Mouse (Mus musculus) kidney, adult 2 months (tissue): Measurements from ENCODE around the gene Carmil3. TPM values are rescaled to one million over a fixed set of nuclear protein-coding genes. Genes with fewer than 3 reads are reported as not detected.

Experiments used
- DNase-seq: peaks from one replicate; pipeline ENCODE4 v3.0.0; 2021
- H3K27ac ChIP-seq: fragments of 200-500 bp; 2 replicates; pipeline ENCODE4 v1.5.1; 2012; ENCODE audit warnings: low read depth, low read length, control low read depth, inconsistent platforms; ENCODE audit not compliant: insufficient read depth
- H3K27me3 ChIP-seq: fragments of 200-500 bp; replicated peaks from 2 replicates; pipeline ENCODE4 v1.6.1; 2012; ENCODE audit warnings: mild to moderate bottlenecking, moderate library complexity, low read length, inconsistent platforms; ENCODE audit not compliant: control insufficient read depth, insufficient read depth
- H3K36me3 ChIP-seq: fragments of 200-500 bp; 2 replicates; pipeline ENCODE4 v1.6.1; 2012; ENCODE audit warnings: mild to moderate bottlenecking, moderate library complexity, low read length, inconsistent platforms; ENCODE audit not compliant: control insufficient read depth, insufficient read depth
- H3K4me1 ChIP-seq: fragments of 200-500 bp; 2 replicates; pipeline ENCODE4 v1.6.1; 2011; ENCODE audit warnings: low read length; ENCODE audit not compliant: control insufficient read depth, insufficient read depth
- H3K4me3 ChIP-seq: fragments of 200-500 bp; 2 replicates; pipeline ENCODE4 v1.5.1; 2011; ENCODE audit warnings: mild to moderate bottlenecking, low read depth, low read length, control low read depth; ENCODE audit not compliant: insufficient read depth
- CTCF ChIP-seq: fragments of 200-500 bp; conservative IDR thresholded peaks from 2 replicates; pipeline ENCODE4 v1.5.1; 2011; ENCODE audit warnings: low read depth, mild to moderate bottlenecking, control low read depth, low read length, moderate library complexity, mixed read lengths; ENCODE audit not compliant: insufficient read depth, insufficient read length
- POLR2A ChIP-seq: fragments of 200-500 bp; IDR thresholded peaks from one replicate; pipeline ENCODE4 v1.6.1; 2011; ENCODE audit warnings: low read depth, low read length, control low read depth
- WGBS: fragments of 180-500 bp; shearing (Covaris S2); methylation state at CpG from one replicate; pipeline ENCODE4 v1.1.7; 2018; 5-methylcytosine and 5-hydroxymethylcytosine counted together
- polyA plus RNA-seq: library from polyadenylated mRNA; depleted of rRNA; stranded (reverse); fragments of >200 nt; gene quantifications from 2 replicates; pipeline ENCODE4 v1.2.3, GENCODE M21; 2012

Gene Carmil3
- polyA plus RNA-seq, 1 experiment: 3.5 TPM

DNA sequence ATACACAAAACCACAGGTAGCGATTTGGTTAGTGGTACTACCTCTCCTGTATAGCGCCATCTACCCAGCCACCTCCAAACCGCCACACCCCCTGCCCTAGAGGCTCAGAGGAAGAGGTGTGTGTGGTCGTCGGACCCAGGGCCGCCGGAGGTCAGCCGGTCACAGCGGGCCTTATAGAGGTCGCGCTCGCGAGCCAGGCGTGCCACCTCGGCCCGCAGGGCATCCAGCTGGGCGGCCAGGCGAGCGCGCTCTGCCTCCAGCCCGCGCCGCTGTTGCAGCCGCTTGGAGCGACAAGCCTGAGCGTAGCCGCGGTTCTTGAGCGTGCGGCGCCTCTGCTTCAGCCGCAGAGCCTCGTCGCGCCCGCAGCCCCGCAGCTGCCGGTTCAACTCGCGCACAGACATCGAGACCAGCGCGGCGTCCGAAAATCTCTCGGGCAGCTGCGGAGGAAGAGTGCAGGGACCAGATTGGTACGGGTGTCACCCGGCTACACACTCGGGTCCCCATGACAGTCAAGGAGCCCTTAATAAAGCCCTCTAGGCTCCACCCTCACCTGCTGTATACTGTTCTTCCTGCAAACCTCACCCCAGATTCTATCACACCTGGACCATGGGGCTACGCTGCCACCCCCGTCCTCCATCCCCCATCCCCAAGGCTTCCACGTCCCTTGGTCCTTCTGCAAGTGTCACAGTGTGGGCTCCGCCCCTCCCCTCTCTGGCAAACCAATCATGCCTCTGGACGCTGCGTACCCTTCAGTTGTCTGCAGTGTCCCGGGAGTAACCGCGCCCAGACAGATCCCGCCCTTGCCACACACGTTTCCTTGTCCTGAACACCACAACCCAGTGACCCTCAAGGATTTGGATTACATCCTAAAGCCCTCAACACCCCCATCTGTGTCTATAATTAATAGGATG is 30.3 kb downstream of the Carmil3 start:
- WGBS: 2% methylated on average over 61 of the region's 61 CpGs
- Histone ChIP-seq H3K4me1 (no peaks in the 10 kb centered on the region), H3K4me3 (peak overlapping the region; percentile 20; the same call in 1 of the 2 replicates), H3K27ac (no peak overlapping the region), H3K36me3 (no peaks in the 10 kb centered on the region), H3K27me3 (peaks cover 1% of the 10 kb centered on the region; the same call in 1 of the 2 replicates)
- peak; percentile 9 for DNase-seq
- no peak for TF ChIP-seq CTCF
- no peak for TF ChIP-seq POLR2A

- no peaks in the 10 kb centered on the region for H3K36me3 ChIP-seq
- TF ChIP-seq POLR2A (no peak), CTCF (no peak)
- H3K27ac ChIP-seq: no peak overlapping the region
- no peak overlapping the region for H3K4me3 ChIP-seq
- DNase-seq: no peak
- peaks cover 1% of the 10 kb centered on the region; the same call in 1 of the 2 replicates for H3K27me3 ChIP-seq
- no peaks in the 10 kb centered on the region for H3K4me1 ChIP-seq
- 55% methylated on average over 4 of the region's 4 CpGs for WGBS
Measured at GRCm38 (mm10) chr14:55524062-55524461, 33.6 kb downstream of the Carmil3 start.

DNA sequence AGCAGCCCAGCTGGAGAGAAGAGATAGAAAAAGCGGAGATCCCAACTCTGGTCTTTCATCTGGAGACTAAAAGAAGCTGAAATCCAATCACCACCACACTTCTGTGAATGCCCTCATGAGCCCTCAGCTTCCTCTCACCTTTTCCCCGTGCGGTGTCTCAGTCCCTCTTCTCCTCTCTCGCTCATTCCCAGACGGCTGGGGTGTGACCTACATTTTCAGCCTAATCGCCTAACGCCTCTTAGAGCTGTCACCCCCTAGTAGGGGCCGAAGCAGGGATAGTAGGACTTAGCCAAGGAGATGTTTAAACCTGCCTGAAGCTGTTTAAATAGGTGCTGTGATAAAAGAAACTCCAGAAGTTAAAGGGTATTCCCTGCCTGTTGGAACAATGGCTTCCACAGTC is 34.3 kb downstream of the Carmil3 start, which contains the start of gene Nrl:
Nrl (minus strand) TSS at position 197 of the 400 bp plus-strand sequence.
- DNase-seq: no peak
- Histone ChIP-seq H3K27ac (no peak within 1 kb of the TSS), H3K36me3 (no peaks in the 10 kb centered on the region), H3K4me1 (no peaks in the 10 kb centered on the region), H3K4me3 (no peak within 1 kb of the TSS), H3K27me3 (peaks cover 1% of the 10 kb centered on the region; the same call in 1 of the 2 replicates)
- TF ChIP-seq POLR2A: no peak
- no peak for TF ChIP-seq CTCF
- 43% methylated on average over 8 of the region's 8 CpGs for WGBS

- Histone ChIP-seq H3K27ac (no peak overlapping the region), H3K4me1 (no peaks in the 10 kb centered on the region), H3K36me3 (no peaks in the 10 kb centered on the region), H3K27me3 (no peaks in the 10 kb centered on the region), H3K4me3 (no peak overlapping the region)
- WGBS: 83% methylated on average over 2 of the region's 2 CpGs
- no peak for DNase-seq
- TF ChIP-seq POLR2A: no peak
Measured at GRCm38 (mm10) chr14:55526674-55527073, 36.2 kb downstream of the Carmil3 start.

- no peaks in the 10 kb centered on the region for H3K4me1 ChIP-seq
- H3K4me3 ChIP-seq: no peak overlapping the region
- 16% methylated on average over 3 of the region's 3 CpGs for WGBS
- no peaks in the 10 kb centered on the region for H3K27me3 ChIP-seq
- no peak for TF ChIP-seq POLR2A
- TF ChIP-seq CTCF: peak; percentile 45
- no peak overlapping the region for H3K27ac ChIP-seq
- peak; percentile 58 for DNase-seq
- H3K36me3 ChIP-seq: no peaks in the 10 kb centered on the region
Measured at GRCm38 (mm10) chr14:55527940-55528339, 37.5 kb downstream of the Carmil3 start.

DNA sequence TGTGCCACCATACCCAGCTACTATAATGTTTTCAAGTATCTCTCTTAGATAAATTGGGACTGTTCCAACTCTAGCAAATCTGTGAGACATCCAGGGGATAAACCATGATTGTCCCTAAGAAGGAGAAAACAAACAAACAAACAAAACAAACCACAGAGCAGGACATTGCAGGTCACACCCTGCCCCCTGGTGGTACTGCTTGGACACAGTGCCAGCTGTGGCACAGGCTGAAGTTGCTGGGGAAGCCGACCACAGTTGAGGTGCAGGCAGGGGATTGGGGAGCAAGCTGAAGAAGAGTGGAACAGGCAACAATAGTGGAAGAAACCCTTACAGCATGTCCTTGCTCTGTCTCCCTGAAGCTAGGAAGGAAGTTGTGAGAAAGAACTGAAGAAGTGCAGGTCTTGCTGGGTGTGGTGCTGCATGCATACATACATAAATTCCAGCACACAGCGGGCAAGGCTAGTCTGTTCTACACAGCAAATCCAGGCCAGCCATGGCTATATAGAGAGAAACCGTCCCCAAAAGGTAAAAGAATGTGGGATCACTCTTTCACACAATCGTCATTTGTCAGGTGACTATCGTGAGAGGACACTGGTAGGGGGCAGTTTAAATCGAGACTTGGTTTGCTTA is 45.8 kb downstream of the Carmil3 start:
- 55% methylated on average over 6 of the region's 6 CpGs for WGBS
- H3K27me3 ChIP-seq: no peaks in the 10 kb centered on the region
- H3K36me3 ChIP-seq: no peaks in the 10 kb centered on the region
- no peak for TF ChIP-seq POLR2A
- TF ChIP-seq CTCF: peak; percentile 79
- DNase-seq: peak; percentile 52
- no peak overlapping the region for H3K4me3 ChIP-seq
- no peaks in the 10 kb centered on the region for H3K4me1 ChIP-seq
- H3K27ac ChIP-seq: no peak overlapping the region
